Mouse (Mus musculus): ENCODE measurements around the gene Pipox. TPM values are rescaled to one million over a fixed set of nuclear protein-coding genes. Genes with fewer than 3 reads are reported as not detected.

Gene Pipox
- polyA plus RNA-seq, 1 experiment = 239 TPM

- H3K27ac ChIP-seq (ENCODE audit: insufficient read depth, low read depth, low read length) = no peak overlapping the region
- no peaks in the 10 kb centered on the region for H3K4me1 ChIP-seq (ENCODE audit: control insufficient read depth, insufficient read depth, low read length)
- H3K27me3 ChIP-seq (replicated peaks; ENCODE audit: control insufficient read depth, insufficient read depth, low read length) = no peaks in the 10 kb centered on the region
- DNase-seq = no peak
- H3K36me3 ChIP-seq (ENCODE audit: control insufficient read depth, insufficient read depth, low read length) = peaks cover 17% of the 10 kb centered on the region
- H3K4me3 ChIP-seq (ENCODE audit: insufficient read depth, low read depth, low read length) = no peak overlapping the region
- 54% methylated on average over 15 of the region's 15 CpGs for WGBS
- TF ChIP-seq CTCF (conservative IDR thresholded peaks at IDR 0.05; ENCODE audit: insufficient read depth, insufficient read length, low read depth, low read length) (no peak), POLR2A (IDR thresholded peaks at IDR 0.05; ENCODE audit: low read depth, low read length) (no peak)
These were observed 38.5 kb downstream of the Pipox start for GRCm38 (mm10) chr11:77855396-77855795.

- H3K27me3 ChIP-seq (replicated peaks; ENCODE audit: control insufficient read depth, insufficient read depth, low read length) = no peaks in the 10 kb centered on the region
- 70% methylated on average over 3 of the region's 3 CpGs for WGBS
- H3K27ac ChIP-seq (ENCODE audit: insufficient read depth, low read depth, low read length) = no peak overlapping the region
- DNase-seq = no peak
- TF ChIP-seq CTCF (conservative IDR thresholded peaks at IDR 0.05; ENCODE audit: insufficient read depth, insufficient read length, low read depth, low read length) = no peak
- no peak for TF ChIP-seq POLR2A (IDR thresholded peaks at IDR 0.05; ENCODE audit: low read depth, low read length)
- H3K36me3 ChIP-seq (ENCODE audit: control insufficient read depth, insufficient read depth, low read length) = peaks cover 15% of the 10 kb centered on the region
- no peaks in the 10 kb centered on the region for H3K4me1 ChIP-seq (ENCODE audit: control insufficient read depth, insufficient read depth, low read length)
- no peak overlapping the region for H3K4me3 ChIP-seq (ENCODE audit: insufficient read depth, low read depth, low read length)
These were observed 39.3 kb downstream of the Pipox start for GRCm38 (mm10) chr11:77854641-77855040.

GRCm38 (mm10) chr11:77852941-77853668 lies 40.8 kb downstream of the Pipox start:
- peaks cover 15% of the 10 kb centered on the region for H3K36me3 ChIP-seq (ENCODE audit: control insufficient read depth, insufficient read depth, low read length)
- no peak overlapping the region for H3K4me3 ChIP-seq (ENCODE audit: insufficient read depth, low read depth, low read length)
- no peak for DNase-seq
- H3K4me1 ChIP-seq (ENCODE audit: control insufficient read depth, insufficient read depth, low read length) = no peaks in the 10 kb centered on the region
- 85% methylated on average over 17 of the region's 17 CpGs for WGBS
- H3K27ac ChIP-seq (ENCODE audit: insufficient read depth, low read depth, low read length) = no peak overlapping the region
- TF ChIP-seq CTCF (conservative IDR thresholded peaks at IDR 0.05; ENCODE audit: insufficient read depth, insufficient read length, low read depth, low read length) (no peak), POLR2A (IDR thresholded peaks at IDR 0.05; ENCODE audit: low read depth, low read length) (no peak)
- no peaks in the 10 kb centered on the region for H3K27me3 ChIP-seq (replicated peaks; ENCODE audit: control insufficient read depth, insufficient read depth, low read length)

GRCm38 (mm10) chr11:77852195-77852594 lies 41.7 kb downstream of the Pipox start:
- H3K4me3 ChIP-seq (ENCODE audit: insufficient read depth, low read depth, low read length) = no peak overlapping the region
- H3K27ac ChIP-seq (ENCODE audit: insufficient read depth, low read depth, low read length) = no peak overlapping the region
- H3K27me3 ChIP-seq (replicated peaks; ENCODE audit: control insufficient read depth, insufficient read depth, low read length) = no peaks in the 10 kb centered on the region
- H3K36me3 ChIP-seq (ENCODE audit: control insufficient read depth, insufficient read depth, low read length) = peaks cover 12% of the 10 kb centered on the region
- no peak for DNase-seq
- WGBS = 64% methylated on average over 3 of the region's 3 CpGs
- no peak for TF ChIP-seq POLR2A (IDR thresholded peaks at IDR 0.05; ENCODE audit: low read depth, low read length)
- no peak for TF ChIP-seq CTCF (conservative IDR thresholded peaks at IDR 0.05; ENCODE audit: insufficient read depth, insufficient read length, low read depth, low read length)
- 0 out of 2 replicates have a peak, but pooled peaks cover 5% of the 10 kb centered on the region for H3K4me1 ChIP-seq (ENCODE audit: control insufficient read depth, insufficient read depth, low read length)

GRCm38 (mm10) chr11:77851483-77852010 lies 42.3 kb downstream of the Pipox start:
- Histone ChIP-seq H3K27me3 (replicated peaks; ENCODE audit: control insufficient read depth, insufficient read depth, low read length) (no peaks in the 10 kb centered on the region), H3K4me3 (ENCODE audit: insufficient read depth, low read depth, low read length) (no peak overlapping the region), H3K27ac (ENCODE audit: insufficient read depth, low read depth, low read length) (no peak overlapping the region), H3K36me3 (ENCODE audit: control insufficient read depth, insufficient read depth, low read length) (peaks cover 12% of the 10 kb centered on the region), H3K4me1 (ENCODE audit: control insufficient read depth, insufficient read depth, low read length) (0 out of 2 replicates have a peak, but pooled peaks cover 5% of the 10 kb centered on the region)
- whole genome bisulfite sequencing = 79% methylated on average over 6 of the region's 6 CpGs
- TF ChIP-seq POLR2A (IDR thresholded peaks at IDR 0.05; ENCODE audit: low read depth, low read length) (no peak), CTCF (conservative IDR thresholded peaks at IDR 0.05; ENCODE audit: insufficient read depth, insufficient read length, low read depth, low read length) (no peak)
- DNase-seq = no peak

GRCm38 (mm10) chr11:77850401-77851244 lies 43.3 kb downstream of the Pipox start:
- Histone ChIP-seq H3K4me3 (ENCODE audit: insufficient read depth, low read depth, low read length) (no peak overlapping the region), H3K27me3 (replicated peaks; ENCODE audit: control insufficient read depth, insufficient read depth, low read length) (no peaks in the 10 kb centered on the region), H3K4me1 (ENCODE audit: control insufficient read depth, insufficient read depth, low read length) (0 out of 2 replicates have a peak, but pooled peaks cover 5% of the 10 kb centered on the region), H3K36me3 (ENCODE audit: control insufficient read depth, insufficient read depth, low read length) (peaks cover 16% of the 10 kb centered on the region), H3K27ac (ENCODE audit: insufficient read depth, low read depth, low read length) (no peak overlapping the region)
- no peak for DNase-seq
- TF ChIP-seq CTCF (conservative IDR thresholded peaks at IDR 0.05; ENCODE audit: insufficient read depth, insufficient read length, low read depth, low read length) (no peak), POLR2A (IDR thresholded peaks at IDR 0.05; ENCODE audit: low read depth, low read length) (no peak)
- 66% methylated on average over 24 of the region's 24 CpGs for WGBS

- no peak for DNase-seq
- WGBS = 82% methylated on average over 7 of the region's 7 CpGs
These were observed 44.7 kb downstream of the Pipox start for GRCm38 (mm10) chr11:77849151-77849550.

More at GRCm38 (mm10) chr11:77849151-77849550, 44.7 kb downstream of the Pipox start:
- H3K36me3 ChIP-seq (ENCODE audit: control insufficient read depth, insufficient read depth, low read length) = peaks cover 17% of the 10 kb centered on the region
- TF ChIP-seq POLR2A (IDR thresholded peaks at IDR 0.05; ENCODE audit: low read depth, low read length) = no peak
- TF ChIP-seq CTCF (conservative IDR thresholded peaks at IDR 0.05; ENCODE audit: insufficient read depth, insufficient read length, low read depth, low read length) = no peak
- no peak overlapping the region for H3K4me3 ChIP-seq (ENCODE audit: insufficient read depth, low read depth, low read length)
- no peaks in the 10 kb centered on the region for H3K27me3 ChIP-seq (replicated peaks; ENCODE audit: control insufficient read depth, insufficient read depth, low read length)
- 0 out of 2 replicates have a peak, but pooled peaks cover 5% of the 10 kb centered on the region for H3K4me1 ChIP-seq (ENCODE audit: control insufficient read depth, insufficient read depth, low read length)
- no peak overlapping the region for H3K27ac ChIP-seq (ENCODE audit: insufficient read depth, low read depth, low read length)

All from kidney, adult 2 months (tissue).